Mouse (Mus musculus) heart, adult 8-10 months (tissue): ENCODE data around the gene Mre11a. TPM values are rescaled to one million over a fixed set of nuclear protein-coding genes. Genes with fewer than 3 reads are reported as not detected.
A peak's percentile ranks its signal among the peaks of the same experiment; 100 is the strongest.

Source experiments
- DNase-seq: peaks from one replicate; pipeline ENCODE4 v3.0.0; 2022; ENCODE audit warnings: low spot score
- total RNA-seq, 4 experiments: library from RNA; stranded (reverse); gene quantifications; 2 replicates each; pipeline ENCODE4 v1.2.4; 2022

The Mre11a gene
- total RNA-seq, 4 experiments from 2014 or later = 8.0 to 18.2 (median 10.6) TPM

DNA sequence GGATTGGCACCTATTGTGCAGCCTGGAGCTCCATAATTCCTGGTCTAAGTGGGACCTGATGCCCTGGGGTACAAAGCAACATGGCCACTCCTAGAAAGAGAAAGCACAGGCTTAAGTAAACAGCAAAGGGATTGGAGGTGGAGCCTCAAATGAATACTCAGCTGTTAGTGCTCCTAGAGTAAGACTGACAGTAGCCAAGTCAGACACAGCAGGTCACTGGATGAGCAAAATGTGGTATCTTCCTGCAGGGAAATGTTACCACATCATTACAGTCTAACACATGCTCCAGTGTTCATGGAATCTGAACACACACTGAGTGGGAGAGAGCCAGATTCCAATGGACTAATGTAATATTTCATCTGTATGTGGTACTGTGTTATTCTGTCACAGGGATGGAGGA lies 36.9 kb downstream of the Mre11a start:
- DNase-seq = no peak

GRCm38 (mm10) chr9:14824840-14825239 lies 40.4 kb downstream of the Mre11a start:
- no peak for DNase-seq

DNA sequence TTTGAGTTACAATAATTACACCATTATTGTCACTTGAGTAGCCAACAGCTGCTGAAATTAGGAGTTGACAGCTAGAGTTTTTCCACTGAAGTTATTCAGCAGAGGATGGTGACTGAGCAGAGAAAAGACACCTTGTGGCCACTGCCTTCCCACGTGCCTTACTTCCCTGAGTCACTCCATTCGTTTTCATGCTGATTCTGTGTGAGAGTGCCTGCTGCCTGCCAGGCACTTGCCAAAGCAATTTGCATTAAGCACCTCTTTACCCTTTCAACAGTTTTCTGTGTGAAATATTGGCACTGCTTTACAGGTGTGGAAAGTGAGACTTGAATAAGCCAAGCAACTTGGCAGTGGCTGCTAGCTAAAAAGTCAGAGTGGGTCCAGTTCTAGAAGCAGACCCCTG lies 43.4 kb downstream of the Mre11a start:
- no peak for DNase-seq

- DNase-seq = no peak
Measured at GRCm38 (mm10) chr9:14832046-14832445, 47.6 kb downstream of the Mre11a start.

- DNase-seq = no peak
Measured at GRCm38 (mm10) chr9:14835335-14836075, 51.1 kb downstream of the Mre11a start.

DNA sequence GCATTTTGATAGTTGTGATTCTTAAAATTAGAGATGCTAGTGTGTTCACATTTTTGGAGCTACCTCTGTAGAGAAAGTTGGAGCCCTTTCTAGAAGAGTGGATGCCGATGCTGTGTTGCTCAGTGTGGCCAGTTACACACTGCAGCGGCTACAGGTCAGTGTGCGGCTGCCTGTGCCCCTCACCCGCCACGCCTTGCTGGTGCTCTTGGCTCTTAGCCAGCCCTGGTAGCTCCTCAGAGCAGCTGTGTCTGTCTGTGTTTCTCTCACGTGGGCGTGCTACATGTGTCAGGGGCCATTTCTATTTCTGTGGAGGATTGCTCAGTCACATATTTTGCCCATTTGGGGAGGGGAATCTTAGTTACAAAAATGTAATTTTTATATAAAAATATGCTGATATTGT lies 55.1 kb downstream of the Mre11a start:
- DNase-seq = no peak

DNA sequence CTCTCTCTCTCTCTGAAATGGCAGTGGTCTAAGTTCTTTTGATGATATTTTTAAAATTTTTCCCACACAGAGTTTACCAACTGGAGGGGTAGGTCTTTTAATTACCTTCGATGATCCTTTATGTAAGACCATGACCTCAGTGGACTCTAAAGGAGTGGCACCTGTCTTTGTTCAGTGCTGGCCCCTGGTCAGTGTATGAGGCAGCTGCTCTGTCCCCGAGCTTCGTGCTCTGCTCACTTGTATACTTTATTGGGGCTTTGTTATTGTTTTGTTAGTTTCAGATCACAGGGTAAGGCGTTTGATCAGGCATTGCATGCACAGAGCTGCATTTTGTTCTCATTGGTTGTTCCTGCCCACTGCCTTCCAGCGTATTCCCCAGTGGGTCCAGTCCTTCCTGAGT lies 55.5 kb downstream of the Mre11a start:
- DNase-seq = no peak

DNA sequence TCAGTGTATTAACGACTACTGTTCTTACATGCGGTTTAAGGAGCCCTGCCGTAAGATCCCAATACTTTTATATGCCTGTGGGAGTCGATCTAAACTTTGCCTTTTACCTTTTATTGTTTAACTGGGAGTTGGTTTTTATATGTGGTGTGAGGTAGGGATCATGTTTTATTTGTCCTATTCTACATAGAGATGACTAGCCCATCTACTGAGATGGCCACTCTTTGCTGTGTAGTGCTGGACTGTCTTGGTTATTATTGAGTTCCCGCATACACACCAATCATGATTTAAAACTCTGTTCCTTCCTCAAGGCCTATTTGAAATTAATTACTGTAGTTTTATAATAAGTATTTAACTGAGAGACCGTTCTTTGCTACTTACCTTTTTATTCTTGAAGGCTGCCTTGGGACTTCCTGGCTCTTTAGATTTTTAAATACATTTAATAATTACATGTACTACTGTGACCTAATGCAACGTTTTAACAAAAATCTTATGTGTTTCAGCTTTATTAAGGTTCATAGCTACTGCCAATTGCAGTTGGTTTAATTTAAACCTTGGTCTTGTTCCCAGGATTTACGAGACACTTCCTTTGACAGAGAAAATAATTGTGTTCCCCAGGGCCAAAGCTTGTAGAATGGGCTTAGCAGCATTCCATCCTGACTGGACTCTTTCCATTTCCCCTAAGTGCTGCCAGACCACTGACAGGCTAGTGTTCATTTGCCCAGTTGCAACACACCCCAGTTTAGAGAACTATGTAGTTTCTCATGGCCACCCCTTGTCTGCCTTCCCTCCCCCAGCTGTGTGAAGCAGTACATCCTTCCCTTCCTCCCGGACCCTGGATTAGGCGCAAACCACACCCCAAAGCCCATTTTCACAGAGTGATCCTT lies 57.7 kb downstream of the Mre11a start:
- peak; percentile 18 for DNase-seq

DNA sequence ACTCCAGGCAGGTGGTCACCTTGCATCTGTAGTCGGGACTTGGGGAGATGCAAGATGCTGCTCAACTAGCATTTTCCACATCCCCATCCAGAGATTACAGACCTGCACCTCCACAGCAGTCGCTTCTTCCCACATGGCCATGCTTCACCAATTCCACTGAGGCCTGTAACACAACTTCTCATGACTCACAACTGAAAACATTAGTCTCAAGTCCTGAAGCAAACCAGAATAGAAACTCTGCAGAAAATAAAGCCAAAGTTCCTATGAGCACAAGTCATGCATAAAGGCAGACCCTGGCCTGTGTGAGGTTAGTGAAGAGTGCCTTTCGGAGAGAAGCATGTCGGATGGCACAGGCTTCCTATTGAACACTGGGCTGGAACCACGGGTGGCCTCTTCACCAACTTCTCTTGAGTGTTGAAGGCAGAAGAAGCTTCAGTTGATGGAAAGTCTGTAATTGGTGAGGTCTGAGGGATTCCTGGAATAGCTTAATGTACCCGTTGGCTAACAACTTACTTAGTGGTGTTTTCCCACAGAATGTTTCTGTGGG lies 58.9 kb downstream of the Mre11a start:
- no peak for DNase-seq

DNA sequence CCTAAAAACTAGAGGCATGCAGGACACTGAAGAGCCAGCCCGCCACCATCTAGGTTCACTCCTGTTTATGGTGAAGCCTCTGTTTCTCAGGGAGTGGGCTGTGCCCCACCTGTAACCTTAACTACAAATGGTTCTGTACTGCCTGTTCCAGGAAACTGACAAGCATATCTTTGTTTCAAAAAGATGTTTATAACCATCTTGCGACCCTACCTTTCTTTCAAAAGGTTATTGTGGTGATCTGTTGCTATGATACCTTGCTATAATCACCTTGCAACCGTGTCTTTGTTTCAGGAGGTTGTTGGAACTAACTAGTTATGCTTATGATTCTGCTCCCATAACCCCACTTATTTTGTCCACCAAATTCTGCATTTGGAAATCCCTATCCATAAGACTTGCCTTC lies 59.4 kb downstream of the Mre11a start:
- no peak for DNase-seq

DNA sequence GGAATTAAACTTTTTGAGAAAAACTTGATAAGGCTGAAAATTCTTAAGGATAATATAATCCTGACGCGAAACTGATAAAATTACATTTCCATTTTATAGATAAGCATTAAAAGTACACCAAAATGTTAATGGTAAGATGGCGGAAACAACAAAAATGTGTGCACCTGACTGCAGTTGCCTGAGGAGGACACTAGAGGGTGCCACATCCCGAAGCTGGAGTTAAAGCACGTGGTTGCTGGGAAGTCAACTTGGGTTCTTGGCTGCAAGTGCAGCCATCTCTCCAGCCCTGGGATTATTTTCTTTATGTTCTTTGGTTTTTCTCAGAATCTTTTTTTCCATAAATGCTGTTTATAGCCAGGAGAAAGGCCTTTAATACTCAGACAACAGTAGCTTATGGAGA lies 62.0 kb downstream of the Mre11a start:
- no peak for DNase-seq

DNA sequence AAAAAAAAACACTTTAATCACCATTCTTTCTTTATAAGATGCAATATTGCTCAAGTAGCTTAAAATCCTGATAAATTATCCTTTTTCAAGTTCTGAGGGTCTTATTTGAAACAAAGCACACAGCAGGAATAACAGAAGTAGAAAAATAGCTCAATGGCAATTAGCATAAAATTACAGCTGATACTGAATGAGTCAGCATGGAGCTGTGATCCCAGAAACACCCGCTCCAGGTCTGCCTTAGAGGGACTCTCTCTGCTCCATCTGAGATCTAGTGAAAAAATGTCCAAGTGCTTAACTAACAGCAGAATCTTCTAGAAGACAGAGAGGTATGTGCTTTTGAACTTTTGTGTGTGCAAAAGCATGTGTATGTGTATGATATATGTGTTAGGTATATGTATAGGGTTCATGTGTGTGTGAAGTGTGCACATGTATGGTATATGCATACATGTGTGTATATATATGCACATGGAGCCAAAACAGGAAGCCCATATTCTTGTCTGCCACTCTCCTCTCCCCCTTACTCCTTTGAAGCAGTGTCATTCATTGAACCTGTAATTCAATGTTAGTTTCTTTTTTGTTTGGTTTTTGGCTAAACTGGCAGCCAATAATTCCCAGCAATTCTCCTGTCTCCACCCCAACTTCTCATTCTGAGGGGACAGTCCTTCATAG lies 63.9 kb downstream of the Mre11a start:
- DNase-seq = no peak

DNA sequence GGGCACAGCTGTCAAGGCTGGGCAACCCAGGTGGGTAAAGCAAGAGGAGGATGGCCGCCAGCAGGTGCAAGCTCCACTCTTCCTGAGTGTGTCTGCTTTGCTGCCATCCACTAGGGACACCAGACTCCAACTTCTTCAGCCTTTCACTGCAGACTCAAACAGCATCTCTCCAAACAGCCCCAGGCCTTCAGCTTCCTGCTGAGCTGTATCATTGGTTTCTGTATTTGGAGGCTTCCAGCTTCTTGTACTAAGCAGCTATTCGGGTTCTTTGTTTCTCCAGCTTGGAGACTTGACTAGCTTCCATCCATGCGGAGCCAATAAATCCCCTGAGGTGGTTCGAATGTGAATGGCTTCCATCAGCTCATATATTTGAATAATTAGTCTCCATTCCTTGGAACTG lies 70.1 kb downstream of the Mre11a start:
- no peak for DNase-seq

- DNase-seq = no peak
Measured at GRCm38 (mm10) chr9:14856922-14857654, 72.6 kb downstream of the Mre11a start.

- DNase-seq = no peak
Measured at GRCm38 (mm10) chr9:14858170-14858706, 73.8 kb downstream of the Mre11a start.

- DNase-seq = no peak
Measured at GRCm38 (mm10) chr9:14858782-14859181, 74.3 kb downstream of the Mre11a start.

DNA sequence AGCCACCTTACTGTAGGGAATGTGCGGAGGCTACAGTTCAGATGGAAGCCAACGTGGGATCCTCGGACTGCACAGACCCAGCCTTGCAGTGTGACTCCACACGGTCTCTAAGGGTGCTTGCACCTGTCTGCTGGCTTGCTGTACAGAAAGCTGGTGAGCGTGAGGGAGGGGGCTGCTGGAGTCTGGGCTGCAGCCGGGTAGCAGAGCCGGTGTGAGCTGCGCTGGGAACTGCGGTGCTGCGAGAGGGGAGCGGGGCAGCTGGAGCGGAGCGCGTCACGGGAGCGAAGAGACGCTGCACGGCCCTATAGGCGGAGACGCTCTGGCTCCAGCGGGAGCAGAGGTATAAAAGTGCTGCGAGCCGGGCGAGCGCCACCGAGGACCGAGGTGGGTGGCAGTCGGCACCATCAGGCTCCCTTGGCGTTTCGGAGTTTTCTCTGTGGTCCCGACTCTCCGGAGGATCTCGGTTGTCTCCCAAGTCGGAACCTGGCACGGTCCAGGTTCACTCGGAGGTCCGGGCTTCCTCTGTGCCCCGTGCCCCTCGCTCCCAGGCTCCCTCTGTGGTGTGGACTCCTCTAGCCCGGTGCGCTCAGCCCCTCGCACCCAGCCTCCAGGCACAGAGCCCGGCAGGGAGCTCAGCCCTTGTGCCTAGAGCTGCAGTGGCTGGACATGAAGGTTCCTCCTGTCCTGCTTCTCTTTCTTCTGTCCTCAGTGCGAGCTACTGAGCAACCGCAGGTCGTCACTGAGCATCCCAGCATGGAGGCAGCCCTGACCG lies 75.6 kb downstream of the Mre11a start, which contains the start of gene Gpr83:
Gene Gpr83, plus strand, starts transcription at position 343 of the 772 bp plus-strand sequence.
- no peak for DNase-seq

DNA sequence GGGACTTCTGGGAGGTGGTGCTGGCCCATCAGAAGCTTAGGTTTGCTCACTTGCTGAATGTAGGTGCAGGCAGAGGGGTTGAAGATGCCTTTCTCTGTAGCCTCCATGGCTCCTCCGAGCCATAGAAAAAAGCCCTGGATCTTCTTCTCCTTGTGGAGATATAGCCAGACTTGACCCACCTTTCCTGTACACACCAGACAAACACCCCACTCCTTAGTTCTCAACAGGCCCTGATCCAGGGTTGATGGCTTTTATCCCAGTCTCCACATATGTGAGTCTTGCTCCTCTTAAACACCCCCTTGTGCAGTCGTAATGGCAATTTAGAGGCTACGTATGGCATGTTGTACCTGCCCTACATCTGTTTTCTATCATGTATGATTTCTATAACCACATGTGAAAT lies 78.7 kb downstream of the Mre11a start:
- no peak for DNase-seq

GRCm38 (mm10) chr9:14864726-14865125 lies 80.3 kb downstream of the Mre11a start:
- no peak for DNase-seq

DNA sequence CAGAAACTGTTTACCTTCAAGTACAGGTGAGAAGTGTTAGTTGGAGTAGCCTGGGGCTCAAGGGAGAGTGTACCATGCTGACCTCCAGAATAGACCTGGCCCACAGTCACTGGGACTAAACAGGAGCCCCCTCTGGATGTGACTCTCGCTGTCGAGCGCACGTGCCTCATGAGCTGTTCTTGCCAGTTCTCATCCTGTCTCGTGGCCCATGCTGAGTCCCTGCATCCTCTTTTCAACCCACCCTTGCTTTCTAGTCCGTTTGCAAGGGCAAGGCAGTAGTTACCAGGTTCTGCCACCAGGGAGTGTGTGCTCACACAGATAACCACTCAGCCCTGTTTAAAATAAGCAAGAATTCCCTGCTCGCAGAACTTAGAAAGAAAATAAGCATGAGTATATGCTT lies 82.5 kb downstream of the Mre11a start:
- DNase-seq = no peak
